Mouse (Mus musculus): ENCODE data around the gene Mrps35. TPM values are rescaled to one million over a fixed set of nuclear protein-coding genes. Genes with fewer than 3 reads are reported as not detected.
A peak's percentile ranks its signal among the peaks of the same experiment; 100 is the strongest.

The Mrps35 gene
- polyA plus RNA-seq, 1 experiment from 2014 or later: 83.9 TPM

GRCm38 (mm10) chr6:147032303-147032925 is 10.2 kb upstream of the Mrps35 start, which contains the start of gene Rep15:
Rep15 (plus strand) TSS chr6:147032584.
- H3K4me3 ChIP-seq (replicated peaks): no peak within 1 kb of the TSS
- H3K27me3 ChIP-seq (replicated peaks): no peaks in the 10 kb centered on the region
- no peaks in the 10 kb centered on the region for H3K4me1 ChIP-seq
- H3K27ac ChIP-seq (replicated peaks): no peak within 1 kb of the TSS
- WGBS: 30% methylated on average over 13 of the region's 13 CpGs
- no peak within 1 kb of the TSS for H3K9ac ChIP-seq (replicated peaks)
- no peak within 1 kb of the TSS for H3K4me2 ChIP-seq
- no peak for ATAC-seq (ENCODE audit: low FRiP score)
- H3K9me3 ChIP-seq (replicated peaks): no peaks in the 10 kb centered on the region
- H3K36me3 ChIP-seq: no peaks in the 10 kb centered on the region

GRCm38 (mm10) chr6:147043633-147044032 is 1.1 kb downstream of the Mrps35 start:
- no peak overlapping the region for H3K27ac ChIP-seq (replicated peaks)
- H3K9ac ChIP-seq (replicated peaks): peak overlapping the region; percentile 86
- 55% methylated on average over 7 of the region's 7 CpGs for WGBS
- H3K27me3 ChIP-seq (replicated peaks): peaks cover 6% of the 10 kb centered on the region
- no peak for ATAC-seq (ENCODE audit: low FRiP score)
- peaks cover 22% of the 10 kb centered on the region for H3K4me1 ChIP-seq
- H3K36me3 ChIP-seq: peaks cover 23% of the 10 kb centered on the region
- H3K4me2 ChIP-seq: peak overlapping the region; percentile 72
- H3K9me3 ChIP-seq (replicated peaks): no peaks in the 10 kb centered on the region
- H3K4me3 ChIP-seq (replicated peaks): peak overlapping the region; percentile 61

GRCm38 (mm10) chr6:147049239-147049805 is 6.8 kb downstream of the Mrps35 start:
- Histone ChIP-seq H3K27ac (replicated peaks) (no peak overlapping the region), H3K27me3 (replicated peaks) (no peaks in the 10 kb centered on the region), H3K9me3 (replicated peaks) (no peaks in the 10 kb centered on the region), H3K9ac (replicated peaks) (no peak overlapping the region), H3K4me1 (peaks cover 6% of the 10 kb centered on the region; the same call in 1 of the 2 replicates), H3K4me3 (replicated peaks) (no peak overlapping the region), H3K36me3 (peaks cover 62% of the 10 kb centered on the region), H3K4me2 (no peak overlapping the region)
- WGBS: 97% methylated on average over 13 of the region's 13 CpGs
- ATAC-seq (ENCODE audit: low FRiP score): no peak

GRCm38 (mm10) chr6:147051666-147052065 is 9.1 kb downstream of the Mrps35 start:
- H3K27me3 ChIP-seq (replicated peaks): no peaks in the 10 kb centered on the region
- peaks cover 76% of the 10 kb centered on the region for H3K36me3 ChIP-seq
- no peaks in the 10 kb centered on the region for H3K4me1 ChIP-seq
- H3K9me3 ChIP-seq (replicated peaks): no peaks in the 10 kb centered on the region
- no peak for ATAC-seq (ENCODE audit: low FRiP score)
- no peak overlapping the region for H3K4me3 ChIP-seq (replicated peaks)
- H3K27ac ChIP-seq (replicated peaks): no peak overlapping the region
- no peak overlapping the region for H3K9ac ChIP-seq (replicated peaks)
- 96% methylated on average over 8 of the region's 8 CpGs for WGBS
- no peak overlapping the region for H3K4me2 ChIP-seq

- Histone ChIP-seq H3K4me3 (replicated peaks) (no peak overlapping the region), H3K4me1 (no peaks in the 10 kb centered on the region), H3K9me3 (replicated peaks) (no peaks in the 10 kb centered on the region), H3K27ac (replicated peaks) (no peak overlapping the region), H3K36me3 (peaks cover 73% of the 10 kb centered on the region), H3K9ac (replicated peaks) (no peak overlapping the region), H3K4me2 (no peak overlapping the region), H3K27me3 (replicated peaks) (no peaks in the 10 kb centered on the region)
- no peak for ATAC-seq (ENCODE audit: low FRiP score)
- WGBS: 92% methylated on average over 9 of the region's 9 CpGs
These were observed 9.9 kb downstream of the Mrps35 start for GRCm38 (mm10) chr6:147052440-147052839.

- Histone ChIP-seq H3K4me1 (no peaks in the 10 kb centered on the region), H3K27ac (replicated peaks) (no peak overlapping the region), H3K9ac (replicated peaks) (no peak overlapping the region), H3K9me3 (replicated peaks) (no peaks in the 10 kb centered on the region), H3K4me2 (no peak overlapping the region), H3K4me3 (replicated peaks) (no peak overlapping the region), H3K27me3 (replicated peaks) (no peaks in the 10 kb centered on the region), H3K36me3 (peaks cover 62% of the 10 kb centered on the region)
- 87% methylated on average over 19 of the region's 19 CpGs for WGBS
- no peak for ATAC-seq (ENCODE audit: low FRiP score)
These were observed 11.5 kb downstream of the Mrps35 start for GRCm38 (mm10) chr6:147053785-147054646.

GRCm38 (mm10) chr6:147055374-147055977 is 12.9 kb downstream of the Mrps35 start:
- Histone ChIP-seq H3K27me3 (replicated peaks) (no peaks in the 10 kb centered on the region), H3K4me3 (replicated peaks) (no peak overlapping the region), H3K9ac (replicated peaks) (no peak overlapping the region), H3K9me3 (replicated peaks) (no peaks in the 10 kb centered on the region), H3K36me3 (peaks cover 50% of the 10 kb centered on the region), H3K27ac (replicated peaks) (no peak overlapping the region), H3K4me1 (no peaks in the 10 kb centered on the region), H3K4me2 (no peak overlapping the region)
- WGBS: 89% methylated on average over 10 of the region's 10 CpGs
- no peak for ATAC-seq (ENCODE audit: low FRiP score)

GRCm38 (mm10) chr6:147059326-147059725 is 16.8 kb downstream of the Mrps35 start:
- no peak overlapping the region for H3K4me2 ChIP-seq
- no peak overlapping the region for H3K27ac ChIP-seq (replicated peaks)
- no peak overlapping the region for H3K4me3 ChIP-seq (replicated peaks)
- peaks cover 10% of the 10 kb centered on the region; the same call in 1 of the 2 replicates for H3K4me1 ChIP-seq
- no peaks in the 10 kb centered on the region for H3K9me3 ChIP-seq (replicated peaks)
- H3K27me3 ChIP-seq (replicated peaks): no peaks in the 10 kb centered on the region
- no peak for ATAC-seq (ENCODE audit: low FRiP score)
- WGBS: 72% methylated on average over 7 of the region's 7 CpGs
- no peak overlapping the region for H3K9ac ChIP-seq (replicated peaks)
- H3K36me3 ChIP-seq: peaks cover 42% of the 10 kb centered on the region

GRCm38 (mm10) chr6:147061630-147062029 is 19.1 kb downstream of the Mrps35 start:
- no peaks in the 10 kb centered on the region for H3K9me3 ChIP-seq (replicated peaks)
- 55% methylated on average over 9 of the region's 9 CpGs for WGBS
- no peak overlapping the region for H3K4me3 ChIP-seq (replicated peaks)
- H3K4me2 ChIP-seq: no peak overlapping the region
- peak; percentile 72 for ATAC-seq (ENCODE audit: low FRiP score)
- no peak overlapping the region for H3K27ac ChIP-seq (replicated peaks)
- no peaks in the 10 kb centered on the region for H3K27me3 ChIP-seq (replicated peaks)
- peaks cover 10% of the 10 kb centered on the region; the same call in 1 of the 2 replicates for H3K4me1 ChIP-seq
- H3K9ac ChIP-seq (replicated peaks): no peak overlapping the region
- H3K36me3 ChIP-seq: peaks cover 26% of the 10 kb centered on the region

- H3K27ac ChIP-seq (replicated peaks): no peak overlapping the region; the same call in 1 of the 2 replicates
- H3K4me1 ChIP-seq: peaks cover 10% of the 10 kb centered on the region; the same call in 1 of the 2 replicates
- peaks cover 29% of the 10 kb centered on the region for H3K36me3 ChIP-seq
- no peaks in the 10 kb centered on the region for H3K9me3 ChIP-seq (replicated peaks)
- no peak for ATAC-seq (ENCODE audit: low FRiP score)
- WGBS: 38% methylated on average over 7 of the region's 7 CpGs
- no peak overlapping the region for H3K9ac ChIP-seq (replicated peaks)
- H3K4me2 ChIP-seq: 0 out of 2 replicates have a peak overlapping the region, but pooled peaks have one; percentile 17
- no peaks in the 10 kb centered on the region for H3K27me3 ChIP-seq (replicated peaks)
- H3K4me3 ChIP-seq (replicated peaks): no peak overlapping the region
These were observed 19.5 kb downstream of the Mrps35 start for GRCm38 (mm10) chr6:147062034-147062433.

- no peak for ATAC-seq (ENCODE audit: low FRiP score)
- Histone ChIP-seq H3K27ac (replicated peaks) (no peak overlapping the region), H3K4me1 (peaks cover 10% of the 10 kb centered on the region; the same call in 1 of the 2 replicates), H3K4me3 (replicated peaks) (no peak overlapping the region), H3K4me2 (no peak overlapping the region), H3K9ac (replicated peaks) (no peak overlapping the region), H3K27me3 (replicated peaks) (no peaks in the 10 kb centered on the region), H3K36me3 (peaks cover 32% of the 10 kb centered on the region), H3K9me3 (replicated peaks) (no peaks in the 10 kb centered on the region)
- 86% methylated on average over 7 of the region's 7 CpGs for WGBS
These were observed 20.1 kb downstream of the Mrps35 start for GRCm38 (mm10) chr6:147062694-147063093.
